Mouse (Mus musculus) midbrain, embryonic 10.5 days (tissue): ENCODE measurements around the gene Rnls. TPM values are rescaled to one million over a fixed set of nuclear protein-coding genes. Genes with fewer than 3 reads are reported as not detected.
A peak's percentile ranks its signal among the peaks of the same experiment; 100 is the strongest.
"Not testable (repeated sequence)": the region's sequence is repeated elsewhere in the genome, so short reads cannot be mapped to it uniquely, and the experiment has no call there.

Experiments used
- DNase-seq: peaks from one replicate; pipeline ENCODE4 v3.0.0-alpha.2; 2017; ENCODE audit warnings: low spot score
- H3K27ac ChIP-seq: fragments of 300-500 bp; sonication (generic); replicated peaks from 2 replicates; pipeline ENCODE4 v1.5.1; 2016; ENCODE audit warnings: mild to moderate bottlenecking
- H3K27me3 ChIP-seq: fragments of 300-500 bp; sonication (generic); 2 replicates; pipeline ENCODE4 v1.6.1; 2016; ENCODE audit warnings: low read depth, mild to moderate bottlenecking; ENCODE audit not compliant: poor library complexity, severe bottlenecking
- H3K36me3 ChIP-seq: fragments of 300-500 bp; sonication (generic); 2 replicates; pipeline ENCODE4 v1.6.1; 2016; ENCODE audit warnings: mild to moderate bottlenecking, moderate library complexity
- H3K4me1 ChIP-seq: fragments of 300-500 bp; sonication (generic); 2 replicates; pipeline ENCODE4 v1.6.1; 2016
- H3K4me3 ChIP-seq: fragments of 300-500 bp; sonication (generic); 2 replicates; pipeline ENCODE4 v1.5.1; 2016; ENCODE audit warnings: mild to moderate bottlenecking, moderate library complexity
- H3K9me3 ChIP-seq: fragments of 300-500 bp; sonication (generic); replicated peaks from 2 replicates; pipeline ENCODE4 v1.6.1; 2016; ENCODE audit warnings: mild to moderate bottlenecking
- whole genome bisulfite sequencing: fragments of 180-500 bp; shearing (Covaris S2); methylation state at CpG from one replicate; pipeline ENCODE4 v1.1.7; 2016; 5-methylcytosine and 5-hydroxymethylcytosine counted together
- polyA plus RNA-seq: library from polyadenylated mRNA; unstranded; fragments of >200 nt; fragmentation: Nextera tagmentation; extraction: Ambion mirVana; gene quantifications from 2 replicates; pipeline ENCODE4 v1.2.1, GENCODE M21; 2016

Gene Rnls
- 6.8 and 7.9 TPM in 2 replicates for polyA plus RNA-seq

DNA sequence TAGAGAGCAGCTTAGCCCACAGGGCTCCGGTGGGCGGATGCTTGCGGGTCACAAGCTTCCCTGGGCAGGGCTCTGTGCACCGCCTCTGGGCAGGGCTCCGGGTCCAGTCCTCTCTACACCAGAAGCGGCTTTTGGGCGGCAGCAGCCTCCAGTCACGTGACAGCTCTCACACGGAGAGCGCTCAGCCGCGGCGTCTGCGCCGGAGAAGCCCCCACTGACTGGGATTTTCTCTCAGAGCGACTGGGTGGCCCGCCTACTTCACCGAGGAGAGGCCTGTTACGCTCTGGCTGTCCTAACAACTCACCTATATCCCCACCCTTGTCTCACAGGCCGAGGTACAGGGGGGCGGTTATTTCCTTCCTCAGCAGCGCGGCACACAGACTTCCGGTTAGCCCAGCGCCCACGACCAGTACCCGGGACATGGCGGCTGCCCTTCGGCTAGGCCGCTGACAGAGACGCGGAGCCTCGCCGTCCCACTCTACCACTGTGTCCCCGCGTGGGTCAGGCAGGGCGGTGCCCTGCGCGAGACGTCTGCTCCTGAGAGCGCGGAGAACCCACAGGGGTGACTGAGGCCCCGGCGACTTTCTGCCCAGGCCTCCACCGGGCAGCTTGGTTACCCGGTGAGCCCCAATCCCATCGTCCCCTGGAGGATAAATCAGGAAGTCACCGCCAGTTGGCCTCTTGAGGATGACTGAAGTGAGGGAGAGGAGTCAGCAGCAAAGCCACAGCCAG, at the start of gene Rnls:
Rnls (minus strand) TSS at position 645 of the 732 bp plus-strand sequence.
- peaks cover 3% of the 10 kb centered on the region; the same call in 1 of the 2 replicates for H3K9me3 ChIP-seq
- 2% methylated on average over 48 of the region's 48 CpGs for WGBS
- peaks cover 5% of the 10 kb centered on the region; the same call in 1 of the 2 replicates for H3K27me3 ChIP-seq
- H3K36me3 ChIP-seq: no peaks in the 10 kb centered on the region
- peaks cover 10% of the 10 kb centered on the region; the same call in 1 of the 2 replicates for H3K4me1 ChIP-seq
- H3K27ac ChIP-seq: peak within 1 kb of the TSS; percentile 94
- H3K4me3 ChIP-seq: peak within 1 kb of the TSS; percentile 68
- DNase-seq: peak; percentile 88

DNA sequence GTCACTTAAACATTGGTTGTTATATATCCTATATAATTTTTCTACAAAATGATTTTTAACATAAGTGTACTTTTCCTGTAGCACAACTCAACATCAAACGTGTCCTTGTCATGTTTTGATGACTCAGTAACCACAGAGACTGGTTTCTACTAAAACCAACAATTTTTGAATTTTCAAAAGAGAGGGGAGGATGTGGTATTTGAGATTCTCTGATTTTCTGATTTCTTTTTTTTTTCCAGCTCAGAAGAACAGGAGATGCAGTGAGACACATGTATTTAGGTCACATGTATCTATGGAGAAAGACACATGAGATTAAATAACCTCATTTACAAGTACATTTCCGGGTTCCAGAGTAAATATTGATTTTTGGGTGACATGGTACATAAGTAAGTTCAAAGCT, 37.4 kb upstream of the Rnls start:
- H3K9me3 ChIP-seq: no peaks in the 10 kb centered on the region
- no peaks in the 10 kb centered on the region for H3K36me3 ChIP-seq
- no peak overlapping the region for H3K27ac ChIP-seq
- WGBS: 67% methylated on average over 2 of the region's 2 CpGs
- no peaks in the 10 kb centered on the region for H3K4me1 ChIP-seq
- H3K4me3 ChIP-seq: no peak overlapping the region
- H3K27me3 ChIP-seq: no peaks in the 10 kb centered on the region
- no peak for DNase-seq

GRCm38 (mm10) chr19:33419368-33419767, 27.3 kb upstream of the Rnls start:
- H3K9me3 ChIP-seq, DNase-seq, H3K4me3 ChIP-seq, H3K27me3 ChIP-seq, H3K4me1 ChIP-seq, H3K36me3 ChIP-seq, H3K27ac ChIP-seq: not testable (repeated sequence)
- 90% methylated on average over 9 of the region's 9 CpGs for WGBS

- no peaks in the 10 kb centered on the region for H3K4me1 ChIP-seq
- no peaks in the 10 kb centered on the region for H3K36me3 ChIP-seq
- WGBS: 78% methylated on average over 2 of the region's 2 CpGs
- no peak for DNase-seq
- no peaks in the 10 kb centered on the region for H3K27me3 ChIP-seq
- H3K27ac ChIP-seq: no peak overlapping the region
- H3K4me3 ChIP-seq: no peak overlapping the region
- H3K9me3 ChIP-seq: no peaks in the 10 kb centered on the region
These were observed 11.3 kb downstream of the Rnls start for GRCm38 (mm10) chr19:33380825-33381224.

DNA sequence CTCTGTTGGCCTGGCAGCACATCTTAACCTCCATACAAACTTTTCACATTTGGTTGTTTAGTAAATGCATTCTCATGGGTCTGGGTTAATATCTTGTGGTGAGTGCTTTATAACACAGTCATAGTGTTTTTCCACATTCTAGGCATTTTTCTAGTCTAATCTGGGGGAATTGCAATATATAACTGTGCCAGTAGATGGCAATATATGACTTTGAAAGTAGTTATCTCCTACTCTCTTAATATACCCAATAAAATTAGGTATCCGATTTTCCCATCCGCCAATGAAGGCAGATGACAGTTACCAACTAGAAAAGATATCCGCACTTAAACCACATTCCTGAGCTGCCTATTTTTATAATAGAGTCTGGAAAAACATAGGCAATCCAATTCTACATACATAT, 11.7 kb downstream of the Rnls start:
- 31% methylated on average over 3 of the region's 3 CpGs for whole genome bisulfite sequencing
- no peak for DNase-seq

GRCm38 (mm10) chr19:33368808-33369207, 23.3 kb downstream of the Rnls start:
- no peaks in the 10 kb centered on the region for H3K36me3 ChIP-seq
- WGBS: 75% methylated on average over 2 of the region's 2 CpGs
- DNase-seq: no peak
- no peaks in the 10 kb centered on the region for H3K27me3 ChIP-seq
- H3K9me3 ChIP-seq: no peaks in the 10 kb centered on the region
- no peaks in the 10 kb centered on the region for H3K4me1 ChIP-seq
- H3K4me3 ChIP-seq: no peak overlapping the region
- no peak overlapping the region for H3K27ac ChIP-seq

More for the DNA sequence above, 11.7 kb downstream of the Rnls start:
- H3K27me3 ChIP-seq: no peaks in the 10 kb centered on the region
- H3K36me3 ChIP-seq: no peaks in the 10 kb centered on the region
- H3K4me3 ChIP-seq: no peak overlapping the region
- no peak overlapping the region for H3K27ac ChIP-seq
- H3K9me3 ChIP-seq: no peaks in the 10 kb centered on the region
- H3K4me1 ChIP-seq: no peaks in the 10 kb centered on the region

DNA sequence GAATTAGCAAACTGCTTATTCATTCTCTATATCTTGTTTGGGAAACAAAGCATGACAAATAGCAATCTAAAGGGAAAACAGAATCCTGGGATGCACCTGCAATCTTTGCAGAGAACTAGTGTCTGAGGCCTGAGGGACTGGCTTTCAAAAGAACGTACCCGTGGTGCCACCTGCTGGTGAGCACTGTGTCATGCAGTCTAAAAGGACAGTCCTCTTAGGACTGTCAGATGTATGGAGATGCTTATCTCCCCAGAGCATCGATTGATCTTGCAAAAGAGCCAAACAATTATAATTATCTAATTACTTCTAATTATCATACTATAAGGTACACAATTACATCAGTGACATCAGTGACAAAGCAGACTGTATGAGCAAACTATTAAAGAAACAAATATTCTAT, 25.4 kb downstream of the Rnls start:
- Histone ChIP-seq H3K9me3 (no peaks in the 10 kb centered on the region), H3K27me3 (no peaks in the 10 kb centered on the region), H3K36me3 (no peaks in the 10 kb centered on the region), H3K27ac (no peak overlapping the region), H3K4me3 (no peak overlapping the region), H3K4me1 (no peaks in the 10 kb centered on the region)
- 24% methylated on average over 3 of the region's 3 CpGs for WGBS
- DNase-seq: peak; percentile 67

GRCm38 (mm10) chr19:33357019-33357418, 35.1 kb downstream of the Rnls start:
- no peaks in the 10 kb centered on the region for H3K27me3 ChIP-seq
- H3K36me3 ChIP-seq: no peaks in the 10 kb centered on the region
- no peak overlapping the region for H3K27ac ChIP-seq
- peaks cover 12% of the 10 kb centered on the region for H3K4me1 ChIP-seq
- no peak for DNase-seq
- no peaks in the 10 kb centered on the region for H3K9me3 ChIP-seq
- no peak overlapping the region for H3K4me3 ChIP-seq
- WGBS: 76% methylated on average over 3 of the region's 3 CpGs

DNA sequence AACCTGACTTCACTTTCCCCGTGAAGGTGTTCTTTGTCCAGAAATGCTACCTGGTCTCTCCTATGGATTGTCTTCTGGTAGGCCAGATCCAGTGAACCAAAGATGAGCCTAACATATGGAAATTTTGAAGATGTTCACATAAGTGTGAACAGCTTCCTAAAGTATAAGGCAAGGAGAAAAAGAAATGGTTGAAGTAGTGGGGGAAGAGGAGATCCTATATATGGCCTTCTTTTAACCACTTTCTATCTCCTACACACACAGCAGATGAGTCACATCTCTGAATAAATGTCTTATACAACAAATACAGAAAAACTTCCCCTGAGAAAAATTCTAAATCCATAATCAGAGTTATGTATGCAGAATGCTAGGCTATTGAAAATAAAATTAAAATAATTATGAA, 52.0 kb downstream of the Rnls start:
- Histone ChIP-seq H3K4me3 (no peak overlapping the region), H3K27me3 (no peaks in the 10 kb centered on the region), H3K27ac (no peak overlapping the region), H3K9me3 (no peaks in the 10 kb centered on the region), H3K36me3 (no peaks in the 10 kb centered on the region), H3K4me1 (no peaks in the 10 kb centered on the region)
- WGBS: 93% methylated on average over 1 of the region's 1 CpGs
- no peak for DNase-seq

- no peaks in the 10 kb centered on the region for H3K9me3 ChIP-seq
- no peaks in the 10 kb centered on the region for H3K27me3 ChIP-seq
- H3K27ac ChIP-seq: no peak overlapping the region
- 60% methylated on average over 4 of the region's 4 CpGs for WGBS
- H3K36me3 ChIP-seq: no peaks in the 10 kb centered on the region
- no peaks in the 10 kb centered on the region for H3K4me1 ChIP-seq
- DNase-seq: no peak
- no peak overlapping the region for H3K4me3 ChIP-seq
These were observed 65.1 kb downstream of the Rnls start for GRCm38 (mm10) chr19:33326706-33327641.

- DNase-seq: no peak
- H3K9me3 ChIP-seq: no peaks in the 10 kb centered on the region
- no peaks in the 10 kb centered on the region for H3K36me3 ChIP-seq
- no peaks in the 10 kb centered on the region for H3K27me3 ChIP-seq
- 77% methylated on average over 1 of the region's 1 CpGs for WGBS
- H3K27ac ChIP-seq: no peak overlapping the region
- no peak overlapping the region for H3K4me3 ChIP-seq
- H3K4me1 ChIP-seq: no peaks in the 10 kb centered on the region
These were observed 73.3 kb downstream of the Rnls start for GRCm38 (mm10) chr19:33318785-33319184.

GRCm38 (mm10) chr19:33317130-33317529, 75.0 kb downstream of the Rnls start:
- H3K27me3 ChIP-seq: no peaks in the 10 kb centered on the region
- no peaks in the 10 kb centered on the region for H3K4me1 ChIP-seq
- no peaks in the 10 kb centered on the region for H3K36me3 ChIP-seq
- H3K9me3 ChIP-seq: no peaks in the 10 kb centered on the region
- no peak for DNase-seq
- no peak overlapping the region for H3K4me3 ChIP-seq
- no peak overlapping the region for H3K27ac ChIP-seq
- WGBS: 80% methylated on average over 4 of the region's 4 CpGs
